Mouse (Mus musculus) layer of hippocampus, postnatal 25 days (tissue): Measurements from ENCODE around the gene Klf13. TPM values are rescaled to one million over a fixed set of nuclear protein-coding genes. Genes with fewer than 3 reads are reported as not detected.
A peak's percentile ranks its signal among the peaks of the same experiment; 100 is the strongest.

Experiments
- DNase-seq, 2 experiments: peaks; one replicate each; pipeline ENCODE4 v3.0.0; 2022; ENCODE audit warnings: mixed read lengths in 2 of 2, low spot score in 1 of 2; ENCODE audit errors: extremely low spot score in 1 of 2
- total RNA-seq, 2 experiments: library from RNA; stranded (reverse); gene quantifications; 2 replicates each; pipeline ENCODE4 v1.2.3; 2021

Gene Klf13
- total RNA-seq, 2 experiments from 2014 or later, result 204 to 216 TPM

DNA sequence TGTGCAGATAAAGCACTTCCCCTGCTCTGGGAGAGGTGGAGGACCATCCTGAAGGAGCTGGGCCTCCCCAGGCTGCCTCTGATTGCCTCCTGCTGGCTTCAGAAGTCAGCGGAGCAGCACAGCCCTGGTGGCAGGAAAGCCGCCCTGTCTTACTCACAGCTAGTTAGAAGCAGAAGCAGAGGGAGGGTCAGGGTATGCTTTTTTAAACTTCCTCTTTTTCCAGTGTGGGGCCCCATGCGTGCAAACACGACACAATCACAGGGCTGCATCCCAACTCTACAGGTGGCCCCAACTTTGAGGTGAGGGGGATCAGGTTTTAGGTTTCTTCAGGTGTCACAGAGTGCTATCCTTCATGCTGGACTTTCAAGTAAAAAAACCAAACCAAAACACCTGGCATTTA, 27.8 kb downstream of the Klf13 start:
- DNase-seq, result no peak

DNA sequence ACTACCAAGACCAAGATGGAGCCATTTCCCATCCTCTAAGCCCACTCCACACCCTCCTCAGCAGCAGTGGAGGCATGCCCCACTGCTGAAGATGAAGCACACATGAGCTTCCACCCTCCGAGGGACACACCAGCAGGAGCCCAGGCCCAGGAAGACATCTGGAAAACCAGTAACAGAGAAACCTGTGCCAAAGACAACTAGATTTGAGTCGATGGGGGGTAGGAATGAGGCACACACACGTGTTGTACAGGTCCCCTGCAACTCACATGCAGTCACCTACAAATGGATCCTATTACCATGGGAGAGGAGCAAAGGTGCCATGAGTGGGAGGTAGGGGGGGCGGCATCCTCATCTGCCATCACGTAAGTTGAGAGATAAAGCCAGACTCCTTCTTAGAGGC, 28.5 kb downstream of the Klf13 start:
- DNase-seq, result no peak

DNA sequence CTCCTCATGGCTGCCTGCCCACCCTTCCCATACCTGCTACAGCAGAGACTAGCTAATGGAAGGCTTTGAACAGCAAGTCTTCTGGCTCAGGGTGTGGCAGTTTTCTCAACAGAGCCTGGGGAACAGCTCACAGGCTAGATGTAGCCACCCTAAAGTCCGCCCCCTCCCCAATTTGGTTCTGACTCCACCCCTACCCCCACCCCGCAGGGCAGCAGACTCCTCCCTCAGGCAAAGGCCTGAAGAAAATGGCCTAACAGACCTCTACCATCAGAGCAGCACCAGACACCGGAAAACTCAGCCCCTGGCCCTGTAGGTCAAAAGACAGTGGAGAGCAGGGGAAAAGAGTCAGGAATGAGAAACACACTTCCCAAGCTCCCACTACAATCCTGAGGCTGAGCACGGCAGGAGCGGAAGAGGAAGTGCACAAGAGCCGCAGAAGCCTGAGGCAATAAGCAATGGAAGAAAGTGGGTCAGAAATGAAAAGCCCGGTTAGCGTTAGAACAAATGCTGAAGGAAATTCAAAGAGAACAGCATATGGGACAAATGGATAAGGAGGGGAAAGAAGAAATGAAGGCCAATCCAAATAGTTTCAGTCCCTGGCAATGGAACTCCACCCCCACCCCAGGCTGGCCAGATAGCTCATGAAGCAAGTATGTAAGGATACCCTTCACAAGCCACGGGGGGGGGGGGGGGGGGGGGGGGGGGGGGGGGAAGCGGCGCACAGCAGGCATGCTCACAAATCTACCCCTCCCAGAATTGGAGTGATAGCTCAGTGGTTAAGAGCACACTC, 30.0 kb downstream of the Klf13 start:
- no peak for DNase-seq

DNA sequence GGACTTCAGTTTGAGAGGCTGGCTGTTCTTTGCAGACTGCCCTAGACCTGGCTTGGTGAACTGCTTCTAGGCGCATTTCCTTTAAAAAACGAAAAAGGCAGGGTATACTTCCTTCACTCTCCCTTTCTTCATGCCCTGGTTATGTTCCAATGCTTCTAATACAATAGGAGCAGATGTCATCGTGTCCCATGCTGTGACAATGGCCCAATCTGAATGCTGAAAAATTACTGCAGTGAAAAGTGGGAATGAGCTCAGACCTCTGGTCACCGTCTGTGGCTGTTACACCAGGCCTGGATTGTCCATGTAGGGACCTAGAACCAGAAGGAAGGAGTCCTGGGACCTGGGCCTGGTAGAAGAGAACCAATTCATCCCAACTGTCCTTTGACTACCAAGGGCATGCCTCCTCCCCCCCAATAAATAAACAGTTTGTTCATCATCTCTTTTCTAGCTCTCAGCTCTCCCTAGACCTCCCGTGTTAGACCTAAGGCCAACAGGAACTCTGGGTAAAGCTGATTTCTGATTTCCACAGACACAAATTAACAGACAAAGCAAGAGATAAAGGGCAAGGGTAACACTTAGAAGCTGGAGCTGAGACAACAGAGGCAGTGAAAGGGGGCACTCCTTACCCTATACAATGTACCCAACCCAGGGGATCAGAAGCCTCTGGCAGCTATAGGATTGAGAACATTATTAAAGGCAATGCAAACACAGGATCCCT, 30.8 kb downstream of the Klf13 start:
- DNase-seq, result no peak

DNA sequence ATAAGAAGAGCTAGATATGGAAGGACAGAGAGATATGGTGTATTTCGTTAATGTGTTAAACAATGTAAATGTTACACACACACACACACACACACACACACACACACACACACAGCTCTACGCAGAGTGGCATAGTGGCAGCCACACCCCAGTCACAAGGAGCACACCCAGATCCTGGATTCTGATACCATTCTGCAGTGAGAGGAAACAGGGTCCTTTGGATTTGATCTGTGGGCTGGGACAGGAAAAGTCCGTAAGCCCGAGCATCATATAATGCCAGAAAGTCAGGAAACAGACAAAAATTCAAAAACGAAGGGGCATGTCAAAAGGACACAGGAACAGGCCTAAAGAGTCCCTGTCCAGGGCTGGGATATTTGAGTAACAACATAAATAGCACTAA, 33.1 kb downstream of the Klf13 start:
- no peak for DNase-seq

DNA sequence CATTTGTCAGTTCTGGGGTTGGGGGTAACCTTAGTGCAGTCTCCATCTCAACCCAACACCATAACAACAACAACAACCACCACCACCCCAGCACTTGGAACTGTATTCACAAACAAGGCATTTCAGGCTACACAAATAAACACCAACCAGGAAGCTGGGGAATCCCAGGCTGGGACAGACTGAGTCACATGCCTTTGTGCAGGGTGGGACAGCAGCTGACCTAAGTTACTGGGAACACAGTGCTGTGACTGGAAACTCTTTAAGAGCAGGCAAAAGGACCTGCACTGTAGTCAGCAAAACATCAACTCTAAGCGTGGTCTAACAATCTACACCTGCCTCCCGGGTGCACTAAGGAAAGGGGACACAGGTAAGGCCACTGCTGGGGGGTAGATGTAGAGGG, 33.5 kb downstream of the Klf13 start:
- no peak for DNase-seq

DNA sequence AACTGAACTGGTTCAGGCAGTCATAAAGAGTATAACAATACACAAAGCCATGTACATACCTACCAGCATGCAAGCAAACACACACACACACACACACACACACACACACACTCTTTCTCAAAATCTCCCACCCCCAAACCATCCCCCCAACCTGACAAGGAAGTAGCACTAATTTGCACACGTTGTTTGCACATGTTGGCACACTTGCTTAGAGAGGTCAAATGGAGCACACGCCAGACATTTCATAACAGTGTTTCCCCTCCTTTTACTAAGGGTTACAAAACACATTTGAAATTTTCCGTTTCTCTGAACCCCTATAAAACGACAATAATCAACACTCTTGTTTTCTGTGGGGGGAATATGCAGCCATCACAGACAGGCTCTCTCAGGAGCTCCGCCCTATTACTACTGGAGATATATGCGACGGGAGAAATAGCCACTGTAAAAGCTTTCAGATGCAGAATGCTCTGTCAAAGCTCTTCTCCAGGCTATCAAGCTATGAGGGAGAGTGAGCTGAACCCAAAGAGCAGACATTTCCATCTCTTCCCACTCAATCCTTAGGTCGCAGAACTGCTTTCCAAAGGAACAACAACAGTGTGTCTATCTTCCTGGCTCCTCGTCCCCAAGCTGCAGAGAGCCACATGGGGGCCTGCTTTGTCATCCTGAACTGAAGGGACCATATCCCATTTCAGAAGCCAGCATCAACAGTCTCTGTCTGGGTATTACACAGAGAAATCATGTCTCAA, 34.9 kb downstream of the Klf13 start:
- DNase-seq, result no peak

DNA sequence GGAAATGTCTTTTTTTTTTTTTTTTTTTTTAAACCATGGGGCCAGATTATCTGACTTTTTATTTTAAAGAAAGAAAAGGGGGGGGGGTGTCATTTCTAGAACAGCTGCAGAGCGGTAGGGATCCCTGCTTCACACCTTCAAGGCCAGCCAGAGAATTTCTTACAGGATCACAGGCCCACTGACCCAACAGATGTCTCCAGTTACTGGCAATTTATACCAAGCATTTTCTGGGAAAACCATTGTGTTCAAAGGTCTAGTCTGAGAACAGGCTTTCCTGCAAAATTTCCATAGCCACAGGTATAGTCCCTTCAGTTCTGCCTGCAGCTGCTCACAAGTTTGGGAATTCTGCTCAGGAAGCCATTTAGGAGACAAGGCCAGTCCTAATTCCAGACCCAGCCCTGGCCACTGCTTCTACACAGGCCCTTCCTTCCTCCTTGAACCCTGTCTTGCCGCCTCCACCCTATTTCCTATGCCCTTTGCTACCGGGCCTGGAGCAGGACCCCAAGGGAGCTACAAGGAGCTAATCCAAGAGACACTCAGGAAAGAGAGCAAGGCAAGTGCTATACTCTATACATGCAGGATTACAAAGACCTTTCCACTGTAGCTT, 36.0 kb downstream of the Klf13 start:
- no peak for DNase-seq

DNA sequence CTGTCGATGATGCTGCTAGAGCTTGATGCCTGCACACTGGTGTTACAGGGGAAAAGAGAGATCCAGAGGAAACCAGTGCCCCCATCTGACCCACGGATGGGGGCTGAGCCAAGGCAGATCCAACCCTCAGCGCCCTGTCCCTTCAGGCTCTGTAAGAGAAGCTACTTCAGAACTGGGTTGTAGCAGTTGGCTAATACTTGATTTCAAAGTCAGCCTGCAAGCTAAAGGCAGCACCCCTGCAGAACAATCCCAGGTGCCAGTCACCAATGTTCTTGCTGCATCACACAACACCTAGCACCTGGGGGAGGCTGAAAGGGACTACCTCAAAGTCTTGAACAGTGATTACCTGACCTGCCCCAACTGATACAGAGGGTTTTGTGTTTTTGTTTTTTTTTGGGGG, 36.8 kb downstream of the Klf13 start:
- no peak for DNase-seq

DNA sequence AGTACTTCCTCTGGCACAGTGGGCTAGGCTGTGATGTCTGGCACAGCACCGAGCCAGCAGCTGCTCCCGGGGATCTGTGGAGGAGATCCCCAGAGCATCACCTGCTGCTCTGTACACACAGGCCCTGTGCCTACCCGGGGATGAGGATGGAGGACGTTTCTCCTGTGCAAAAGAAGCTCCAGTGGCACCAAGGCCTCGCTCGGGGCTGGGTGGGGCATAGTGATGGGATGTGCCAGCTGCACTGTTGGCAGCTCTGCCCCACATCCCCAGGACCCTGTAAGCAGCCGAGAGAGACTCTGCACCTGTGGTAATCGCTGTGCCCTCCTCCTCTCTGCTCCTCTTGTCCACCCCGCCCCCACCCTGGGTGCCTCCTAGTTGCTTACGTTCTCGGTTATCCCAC, 37.4 kb downstream of the Klf13 start:
- peak in 1 of 2 experiments; percentile 47 for DNase-seq

DNA sequence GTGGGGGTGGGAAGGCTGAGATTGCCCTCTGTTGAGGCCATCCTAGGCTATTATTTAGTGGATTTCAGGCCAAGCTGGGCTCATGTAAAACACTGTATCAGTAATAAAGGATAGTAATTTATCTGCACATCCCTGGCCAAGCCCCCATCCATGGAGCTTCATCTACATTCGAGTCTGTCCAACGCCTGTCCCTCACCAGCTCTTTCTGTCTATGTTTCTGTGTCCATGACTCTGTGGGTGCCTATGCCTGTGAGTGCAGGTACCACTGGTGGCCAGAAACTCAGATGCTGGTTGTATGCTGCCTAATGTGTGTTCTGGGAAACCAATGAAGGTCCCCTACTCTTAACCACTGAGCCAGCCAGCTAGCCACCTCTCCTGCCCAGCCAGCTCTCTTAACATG, 38.3 kb downstream of the Klf13 start:
- DNase-seq, result no peak

DNA sequence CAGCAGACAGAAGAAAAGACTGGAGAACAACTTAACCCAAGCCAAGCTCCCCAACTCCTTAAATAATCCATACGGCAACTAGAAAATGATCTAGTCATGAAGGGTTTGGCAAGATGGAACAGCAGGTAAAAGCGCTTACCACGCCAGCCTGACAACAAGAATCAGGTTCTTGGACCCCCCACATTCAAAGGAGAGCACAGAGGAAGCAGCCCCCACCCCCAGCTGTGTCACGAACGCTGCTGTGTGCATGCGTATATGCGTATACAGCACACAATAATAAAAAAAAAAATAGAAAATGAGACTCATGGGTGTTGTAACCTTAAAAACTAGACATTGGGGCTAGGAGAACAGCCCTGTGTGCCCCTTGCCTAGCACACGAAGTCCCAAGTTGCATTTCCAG, 38.8 kb downstream of the Klf13 start:
- no peak for DNase-seq

DNA sequence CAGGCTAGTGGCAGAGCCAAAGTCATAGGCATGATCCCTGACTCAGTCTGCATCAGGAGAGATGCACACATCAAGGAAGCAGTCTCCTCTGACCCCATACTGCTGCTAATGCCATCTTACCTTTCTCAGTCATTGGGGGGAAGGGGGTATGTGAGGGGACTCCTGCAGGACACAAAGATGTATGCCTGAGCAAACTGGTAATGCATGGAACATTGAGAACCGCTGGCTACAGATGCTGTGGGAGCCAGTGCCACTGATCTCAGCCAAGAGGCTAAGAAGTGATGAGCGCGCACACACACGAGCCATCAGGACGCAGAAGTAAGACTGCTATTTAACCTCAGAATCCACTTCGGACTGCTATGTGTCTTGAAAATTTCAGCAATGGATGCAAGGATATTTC, 40.5 kb downstream of the Klf13 start:
- no peak for DNase-seq

DNA sequence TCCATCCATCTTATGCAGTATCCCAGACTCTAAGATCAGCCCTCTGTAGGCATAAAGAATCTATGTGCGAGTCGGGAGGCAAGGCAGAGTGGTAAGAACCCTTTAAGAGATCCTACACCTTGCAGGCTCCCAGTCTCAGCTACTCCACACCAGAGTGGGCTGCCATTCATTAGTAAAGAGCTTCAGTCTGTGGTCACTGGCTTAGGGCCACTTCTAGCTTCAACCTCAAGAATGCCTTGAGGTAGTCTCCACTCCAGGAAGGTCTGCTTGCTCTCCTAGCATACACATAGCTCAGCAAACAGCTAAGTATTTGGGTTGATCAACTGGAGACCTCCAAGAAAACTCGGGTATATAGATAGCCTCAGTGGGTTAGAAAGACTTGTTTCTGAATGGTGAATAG, 41.1 kb downstream of the Klf13 start:
- no peak for DNase-seq

DNA sequence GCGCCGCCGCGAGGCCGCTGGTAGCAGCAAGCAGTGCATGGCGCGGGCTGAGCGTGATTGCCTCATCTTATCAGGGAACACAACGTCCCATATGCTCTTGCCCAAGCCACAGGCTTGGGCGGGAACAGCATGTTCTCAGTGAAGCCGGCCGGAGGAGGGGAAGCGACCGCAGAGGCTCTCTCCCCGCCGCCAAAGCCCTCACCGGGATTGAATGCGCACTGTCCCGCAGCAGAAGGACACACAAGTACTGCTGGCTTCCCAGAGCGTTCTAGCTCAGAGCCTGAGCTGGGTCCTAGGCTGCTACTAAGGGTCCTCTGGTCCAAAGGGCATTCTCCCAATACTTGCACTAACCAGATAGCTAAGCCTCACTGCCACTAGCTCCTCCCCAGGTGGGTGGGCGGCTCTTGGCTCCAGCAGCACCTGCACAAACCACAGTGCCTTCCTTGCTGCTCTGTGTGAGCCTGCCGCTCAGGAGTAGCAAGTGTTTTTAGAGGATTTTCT, 41.7 kb downstream of the Klf13 start:
- DNase-seq, result peak; percentile 69 to 75

DNA sequence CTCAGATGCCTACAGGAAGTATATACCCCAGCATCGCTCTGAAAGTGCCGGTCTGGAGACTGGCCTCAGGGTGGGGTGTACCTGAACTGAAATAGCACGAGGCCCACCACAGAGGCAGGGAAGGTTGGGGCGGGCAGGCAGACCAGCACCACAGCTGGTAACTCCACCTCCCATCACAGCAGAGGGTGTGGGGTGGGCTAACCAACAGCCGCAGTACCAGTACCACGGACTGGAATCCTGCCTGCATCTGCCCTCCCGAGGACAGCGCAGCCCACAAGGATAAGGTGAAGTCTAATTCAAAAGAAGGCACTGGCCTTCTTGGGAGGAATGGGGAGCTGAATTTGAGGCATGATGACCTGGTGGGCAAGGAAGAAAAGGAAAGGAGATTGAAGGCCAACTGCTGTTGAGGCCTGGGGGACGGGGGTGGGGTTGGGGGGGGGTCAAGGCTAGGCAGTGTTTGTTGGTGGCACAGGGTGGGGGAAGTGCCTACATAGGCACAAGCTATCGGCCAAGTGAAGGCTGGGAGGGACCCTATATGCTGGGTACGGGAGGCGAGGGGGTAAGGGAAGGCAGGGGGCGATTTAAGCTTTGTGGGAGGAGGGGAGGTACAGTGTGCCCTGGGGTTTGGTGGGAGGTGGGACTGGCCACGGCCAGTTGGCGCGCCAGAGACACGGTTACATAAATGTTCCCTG, 42.3 kb downstream of the Klf13 start:
- DNase-seq, result no peak

DNA sequence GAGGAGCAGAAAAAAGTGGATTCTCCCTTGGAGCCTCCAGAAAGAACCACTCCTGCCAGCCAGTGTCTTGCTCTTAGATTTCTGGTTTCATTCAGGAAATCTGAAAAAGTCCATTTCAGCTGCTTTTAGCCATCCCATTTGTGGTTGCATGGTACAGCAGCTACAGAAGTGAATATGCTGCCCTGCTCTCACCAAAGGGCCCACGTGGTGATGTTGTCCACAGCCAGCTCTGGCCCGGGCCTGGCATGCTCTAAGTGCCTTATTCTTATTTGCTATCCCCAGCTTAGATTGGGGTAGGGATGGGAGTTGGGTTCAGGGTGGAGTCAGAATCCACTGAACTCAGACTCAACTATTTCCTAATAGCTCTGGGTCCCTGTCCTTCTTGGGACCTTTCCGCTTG, 43.5 kb downstream of the Klf13 start:
- no peak for DNase-seq

DNA sequence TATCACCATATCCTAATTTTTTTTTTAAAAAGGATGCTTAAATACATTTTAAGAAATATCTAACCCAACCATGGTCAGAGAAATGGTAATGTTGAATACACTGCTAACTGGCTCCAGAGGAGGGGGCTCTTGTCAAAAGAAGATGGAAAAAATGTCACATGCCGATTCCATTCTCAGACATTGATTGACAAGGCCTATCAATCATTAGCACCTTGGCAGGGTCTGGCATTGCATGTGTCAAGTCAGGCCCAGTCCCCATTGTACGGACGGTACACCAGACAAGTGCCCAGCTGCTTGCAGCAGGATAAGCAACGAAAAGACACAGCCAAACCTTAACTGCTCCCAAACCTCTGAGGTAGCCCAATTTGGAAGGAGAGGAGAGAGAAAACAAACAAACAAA, 44.1 kb downstream of the Klf13 start:
- DNase-seq, result no peak

DNA sequence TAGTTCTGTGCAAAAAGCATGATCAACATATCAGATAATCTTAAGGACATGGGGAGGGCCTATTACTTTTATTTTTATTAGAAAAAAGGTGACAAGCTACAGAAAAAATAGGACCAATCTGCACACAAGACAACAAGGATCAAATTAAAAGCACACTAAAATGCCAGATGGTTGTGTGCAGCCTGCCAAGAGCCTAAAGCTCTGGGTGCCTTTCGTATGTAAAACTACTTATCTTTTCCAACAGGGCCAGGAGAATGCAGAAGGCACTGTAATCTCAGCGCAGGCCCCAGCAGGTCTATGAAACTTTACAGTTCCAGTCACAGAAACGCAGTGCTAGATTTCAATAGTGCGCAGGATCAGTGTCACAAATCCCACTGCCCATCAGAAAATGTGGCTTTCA, 45.0 kb downstream of the Klf13 start:
- no peak for DNase-seq

DNA sequence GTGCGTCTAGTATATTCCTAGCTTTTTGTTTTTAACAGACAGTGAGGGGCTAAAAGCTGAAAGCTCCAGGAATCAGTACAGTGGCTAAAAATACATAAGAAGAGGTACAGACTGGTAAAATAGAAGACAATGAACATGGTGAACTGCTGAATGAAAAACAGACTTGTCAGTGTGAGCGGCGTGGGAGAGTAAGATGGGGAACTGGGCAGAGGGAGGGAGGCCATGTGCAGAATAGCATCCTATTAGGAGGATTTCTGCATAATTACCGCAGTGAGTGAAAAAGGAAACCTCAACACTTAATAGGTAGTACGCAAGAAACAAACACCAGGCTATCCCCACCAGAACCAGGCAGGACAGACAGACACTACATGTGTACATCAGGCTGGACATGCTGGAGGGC, 45.5 kb downstream of the Klf13 start:
- no peak for DNase-seq
